Mouse (Mus musculus): ENCODE measurements at regions not wholly inside any gene's neighbourhood (a gene's known extent, or its start where the extent isn't known, plus 50 kb on each side); places are given as distances from the start of the nearest gene placed in this dataset.

DNA sequence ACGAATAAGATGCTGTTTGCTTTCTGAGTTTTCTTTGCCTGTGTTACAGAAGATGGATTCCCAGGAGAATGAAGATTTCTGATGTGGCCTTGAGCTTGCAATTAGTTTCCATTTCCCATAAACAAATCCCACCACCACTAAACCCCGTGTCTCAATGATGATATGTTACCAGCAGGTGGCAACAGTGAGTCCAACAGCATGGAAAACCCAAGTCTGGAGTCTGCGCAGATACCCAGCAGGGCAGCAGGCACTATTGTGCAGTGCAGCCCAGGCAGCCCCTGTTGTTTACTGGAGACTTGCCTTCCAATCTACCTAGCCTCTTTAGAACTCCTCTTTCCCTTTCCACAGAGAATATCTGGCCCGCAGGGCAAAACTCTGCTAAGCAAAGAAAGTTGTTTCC lies 62.7 kb downstream of the Bmp2 start:
- peak; percentile 29 to 38 for DNase-seq

DNA sequence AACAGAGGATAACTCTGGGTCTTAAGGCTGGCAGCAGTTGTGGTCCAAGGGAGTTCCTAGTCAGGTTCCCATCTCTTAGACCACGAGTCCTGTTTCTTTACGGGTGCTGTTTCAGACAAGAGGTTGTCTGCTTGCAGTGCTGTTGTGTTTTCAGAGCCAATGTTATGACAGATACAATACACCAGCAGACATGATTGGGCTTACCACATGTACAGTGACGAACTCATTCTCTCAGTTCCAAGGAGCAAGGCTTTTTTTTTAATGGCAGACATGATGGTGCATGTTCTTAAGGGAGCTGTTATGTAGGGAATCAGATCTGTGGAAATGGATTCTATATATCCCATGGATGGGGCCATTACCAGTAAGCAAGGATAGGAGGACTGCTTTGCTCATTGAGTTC lies 63.3 kb downstream of the Bmp2 start:
- no peak for DNase-seq

DNA sequence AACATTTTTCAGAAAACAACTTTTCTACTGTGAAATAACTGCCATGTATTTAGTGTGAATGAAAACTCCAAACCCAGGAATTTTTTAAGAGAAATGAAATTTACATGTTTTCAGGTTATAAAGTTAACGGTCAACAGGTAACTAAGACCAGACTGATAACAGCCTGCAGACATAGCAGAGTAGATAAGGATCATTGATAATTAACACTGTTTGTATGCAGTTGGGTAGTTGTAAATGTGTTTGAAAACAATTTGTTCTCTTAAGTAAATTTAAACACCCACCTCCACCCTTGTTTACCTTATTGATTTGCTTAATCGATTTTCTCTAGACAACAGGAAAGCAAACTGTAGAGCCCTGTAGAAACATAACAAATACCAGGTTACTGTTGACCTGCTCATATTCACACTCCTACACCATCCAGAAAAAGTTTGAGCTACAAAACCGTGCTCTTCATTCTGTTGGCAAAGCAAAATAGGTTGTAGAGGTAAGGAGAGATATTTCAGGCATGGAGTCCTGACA lies 65.4 kb downstream of the Bmp2 start:
- no peak for DNase-seq

DNA sequence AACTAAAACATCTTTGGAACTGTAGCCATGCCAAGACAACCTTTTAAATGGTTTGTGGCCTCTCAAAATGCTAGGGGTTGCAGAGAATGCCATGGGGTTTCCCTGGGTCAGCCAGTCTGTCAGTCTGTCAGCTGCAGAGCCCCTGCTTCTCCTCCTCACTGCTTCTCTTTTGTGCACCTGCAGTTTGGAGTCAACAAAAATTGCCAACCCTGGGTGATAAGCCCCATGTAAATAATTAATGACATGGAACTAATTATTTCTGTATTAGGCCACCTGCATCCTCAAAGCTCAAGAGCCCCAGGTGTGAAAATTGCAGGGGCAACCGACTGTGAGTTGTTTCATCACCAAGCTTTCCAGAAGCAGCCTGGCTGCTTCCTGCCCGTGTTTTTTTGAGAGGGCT lies 70.6 kb downstream of the Bmp2 start:
- DNase-seq = no peak

DNA sequence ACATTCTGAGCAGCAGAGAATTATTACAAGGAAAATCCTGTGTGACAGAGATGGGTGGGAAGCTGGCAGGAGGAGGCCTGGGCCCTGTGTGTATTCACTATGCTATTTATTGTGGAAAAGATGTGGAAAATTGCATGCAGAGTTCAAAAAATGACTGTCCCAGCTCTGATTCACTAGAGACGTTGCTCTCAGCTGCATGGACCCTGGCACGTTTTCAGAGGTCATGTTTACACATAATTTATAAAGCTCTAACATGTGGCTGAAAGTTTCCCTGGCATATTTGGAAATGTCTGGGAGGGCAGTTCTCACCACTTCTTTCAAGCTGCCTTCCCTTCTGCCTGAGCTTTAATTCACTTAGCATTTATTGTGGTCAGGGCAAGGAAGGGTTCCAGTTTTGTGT lies 73.6 kb downstream of the Bmp2 start:
- peak; percentile 38 to 39 for DNase-seq

DNA sequence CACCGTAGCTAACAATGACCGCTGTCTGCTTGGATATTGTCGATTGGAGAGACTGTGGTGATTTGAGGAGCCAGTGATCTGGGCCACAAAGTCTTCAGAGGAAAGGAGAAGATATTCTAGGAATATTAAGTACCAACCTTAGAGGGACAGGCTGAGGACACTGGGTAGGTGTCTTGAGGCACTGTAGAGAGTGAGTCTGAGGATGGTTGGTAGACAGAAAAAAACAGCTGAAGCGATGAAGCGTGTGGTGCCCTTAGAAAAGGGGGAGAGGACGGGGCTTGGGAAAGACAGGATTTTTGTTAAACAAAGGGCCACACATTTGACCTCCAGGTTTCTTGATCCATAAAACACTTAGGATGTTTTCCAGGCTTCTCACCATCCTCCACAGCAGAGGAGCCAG lies 76.9 kb downstream of the Bmp2 start:
- DNase-seq = no peak

DNA sequence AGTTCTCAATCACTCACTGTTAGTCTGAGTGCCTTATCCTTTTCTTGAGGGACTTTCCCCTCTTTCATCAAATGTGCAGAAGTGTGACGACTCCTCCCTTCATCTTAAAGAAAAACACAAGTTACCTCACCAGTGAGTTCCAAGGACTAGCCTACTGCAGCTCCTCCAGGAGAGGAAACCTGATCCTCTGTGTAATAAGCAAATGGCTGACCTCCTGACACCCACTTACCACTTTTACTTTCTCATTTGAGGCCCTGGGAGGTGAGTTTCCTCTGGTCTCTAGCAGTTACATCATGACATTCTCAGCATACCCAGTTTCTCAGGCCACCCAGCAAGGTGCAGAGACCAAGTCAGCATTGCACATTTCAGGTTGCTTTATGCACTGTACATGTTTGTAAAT lies 83.5 kb downstream of the Bmp2 start:
- no peak for DNase-seq

DNA sequence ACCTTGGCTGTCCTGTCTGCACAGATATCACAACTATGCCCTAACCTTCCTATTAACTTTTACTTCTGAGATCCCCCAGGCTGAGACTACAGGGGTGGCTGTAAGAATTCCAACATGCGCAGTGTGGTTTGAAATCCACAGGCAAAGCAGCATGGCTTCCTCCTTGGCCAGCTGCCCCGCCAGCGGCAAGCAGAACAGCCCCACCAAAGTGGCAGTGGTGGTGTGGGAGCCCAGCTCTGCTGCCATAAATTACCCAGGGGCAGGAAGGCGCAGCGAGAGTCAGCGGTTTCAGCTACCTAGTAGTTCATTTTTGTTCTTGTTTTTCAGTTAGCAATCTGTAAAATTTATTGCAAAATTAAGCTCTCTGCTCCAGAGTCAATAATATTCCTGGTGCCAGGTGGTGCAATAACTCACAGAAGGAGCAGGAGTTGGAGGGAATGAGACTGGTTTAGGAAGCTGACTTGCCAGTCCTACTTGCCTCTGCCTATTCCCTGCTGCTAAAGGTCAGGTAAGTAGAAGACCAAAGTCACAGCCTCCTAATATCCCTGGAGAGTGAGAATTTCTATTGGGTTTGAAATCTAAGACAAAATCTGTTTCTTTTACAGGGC lies 98.0 kb downstream of the Bmp2 start:
- peak in 1 of 2 experiments; percentile 2 for DNase-seq

DNA sequence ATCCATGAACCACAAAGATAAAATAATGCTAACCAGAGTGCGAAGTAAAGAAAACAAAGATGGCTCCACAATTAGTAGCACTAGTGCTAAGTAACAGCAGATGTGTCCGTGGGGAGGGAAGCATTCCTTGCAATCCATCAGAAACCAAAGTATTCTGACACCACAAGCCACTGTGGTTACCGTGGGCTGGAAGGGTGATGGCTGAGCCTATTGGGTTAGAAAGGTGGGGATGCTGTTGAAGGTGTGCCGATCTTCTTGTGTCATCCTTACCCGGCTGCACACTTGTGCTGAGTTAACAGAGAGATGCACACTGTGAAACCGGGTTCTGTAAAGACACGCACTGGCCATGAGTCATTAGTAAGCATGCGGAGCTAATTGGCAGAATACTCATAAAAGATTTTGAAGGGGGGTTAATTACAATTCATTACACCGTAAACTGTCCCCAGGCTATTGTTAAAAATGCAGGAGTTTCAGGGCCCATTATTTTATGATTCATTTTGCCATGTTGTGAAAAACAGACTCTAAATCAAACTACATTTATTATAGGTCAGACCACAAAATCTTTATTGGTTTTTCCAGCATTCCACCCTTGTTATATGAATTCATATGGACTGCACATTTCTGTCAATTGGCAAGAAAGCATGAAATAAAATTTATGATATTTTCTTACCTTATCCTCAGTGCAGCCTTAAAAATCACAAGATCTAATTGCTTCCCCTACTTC lies 114.5 kb downstream of the Bmp2 start:
- no peak for DNase-seq

DNA sequence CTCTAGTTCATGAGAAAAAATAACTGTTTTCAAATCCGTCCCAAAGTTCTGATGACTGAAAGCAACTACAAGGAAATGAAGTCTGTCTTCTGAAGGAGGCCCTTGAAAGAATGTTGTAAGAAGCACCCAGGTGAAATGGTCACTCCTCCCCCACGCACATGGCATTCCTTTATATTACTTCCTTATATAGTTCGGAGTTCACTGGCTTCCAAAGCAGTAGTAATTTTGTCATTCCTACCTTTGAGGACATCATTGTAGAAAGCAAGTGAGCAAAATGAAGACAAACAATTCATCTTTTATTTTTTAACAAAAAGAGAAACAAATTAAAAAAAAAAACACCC lies 115.1 kb downstream of the Bmp2 start:
- DNase-seq = no peak

DNA sequence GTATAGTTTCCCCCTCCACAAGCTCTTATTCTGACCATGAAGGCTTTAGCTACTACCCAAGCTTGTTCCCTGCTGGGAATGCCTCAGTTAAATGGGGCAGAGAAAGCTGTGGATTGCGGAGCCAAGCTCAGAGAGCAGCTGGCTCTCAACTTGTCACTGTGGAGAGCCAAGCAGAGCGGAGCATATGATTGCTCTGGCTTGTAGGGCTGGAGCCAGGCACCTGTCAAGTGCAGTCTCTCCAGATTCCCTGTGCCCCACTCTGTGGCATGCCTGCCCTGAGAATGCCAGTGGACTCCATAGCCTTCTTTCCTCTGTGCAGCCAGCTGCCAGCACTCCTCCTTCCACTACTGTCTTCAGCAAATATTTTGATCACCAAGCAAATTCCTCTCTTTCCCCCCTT lies 117.9 kb downstream of the Bmp2 start:
- DNase-seq = no peak

DNA sequence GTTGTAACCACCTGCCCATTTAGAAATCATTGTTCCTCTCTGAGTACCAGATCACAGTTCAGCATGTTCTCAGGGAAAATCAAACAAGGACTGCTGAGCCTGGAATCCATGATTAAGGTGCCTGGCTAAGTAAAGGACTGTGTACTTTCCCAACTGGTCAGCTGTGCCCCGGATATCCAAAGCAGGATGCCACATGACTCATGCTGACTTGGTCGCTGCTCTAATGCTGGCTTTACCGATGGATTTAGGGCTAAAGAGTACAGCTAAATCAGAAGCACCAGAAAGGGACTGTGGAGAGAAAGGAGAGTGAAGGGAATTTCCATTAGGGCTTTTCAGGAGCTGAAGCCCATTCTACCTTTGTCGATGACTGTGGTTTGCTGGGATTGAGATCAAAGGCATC lies 119.6 kb downstream of the Bmp2 start:
- DNase-seq = peak in 1 of 2 experiments; percentile 8

DNA sequence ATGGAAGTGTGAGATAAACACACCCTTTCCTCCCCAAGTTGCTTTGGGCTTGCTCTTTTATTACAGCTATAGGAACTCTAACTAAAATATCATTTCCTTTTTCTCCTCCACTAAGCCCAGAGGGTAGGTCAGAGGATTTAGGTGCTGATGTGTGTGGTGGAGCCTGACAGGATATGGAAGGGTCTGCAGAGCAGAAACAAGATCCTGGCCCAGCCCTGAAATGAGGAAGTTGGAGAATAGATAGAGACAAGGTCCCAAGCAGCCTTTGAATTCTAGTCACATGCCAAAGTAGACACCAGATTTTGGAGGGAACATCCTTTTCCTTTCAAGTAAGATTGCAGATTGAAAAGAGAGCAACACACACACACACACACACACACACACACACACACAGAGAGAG lies 132.4 kb downstream of the Bmp2 start:
- DNase-seq = no peak

DNA sequence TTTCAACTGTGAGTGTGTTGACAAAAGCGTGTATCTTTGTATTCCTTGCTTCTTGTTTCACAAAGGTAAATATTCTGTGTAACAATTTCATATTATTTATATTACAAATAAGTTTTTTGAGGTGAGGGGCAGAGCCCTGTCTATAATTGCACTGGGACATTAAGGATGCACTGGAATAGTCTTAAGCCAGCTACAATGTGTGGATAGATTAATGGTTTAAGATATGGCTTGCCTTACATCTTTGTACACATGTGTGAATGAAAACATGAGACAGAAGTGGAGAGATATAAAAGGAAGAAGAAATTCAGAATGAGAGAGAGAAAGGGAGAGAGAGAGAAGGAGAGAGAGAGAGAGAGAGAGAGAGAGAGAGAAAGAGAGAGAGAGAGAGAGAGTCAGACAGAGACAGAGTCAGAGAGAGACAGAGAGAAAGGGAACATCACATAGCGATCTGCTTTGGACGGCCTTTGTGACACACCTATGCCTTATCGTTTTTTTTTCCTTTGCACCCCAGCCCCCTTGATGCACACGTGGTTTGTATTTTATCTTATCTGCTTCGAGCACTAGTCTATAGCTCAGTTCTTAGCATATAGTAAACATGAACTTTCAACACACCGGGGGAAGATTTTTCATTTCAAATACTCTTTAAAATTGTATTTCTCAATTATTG lies 136.3 kb downstream of the Bmp2 start:
- DNase-seq = no peak

DNA sequence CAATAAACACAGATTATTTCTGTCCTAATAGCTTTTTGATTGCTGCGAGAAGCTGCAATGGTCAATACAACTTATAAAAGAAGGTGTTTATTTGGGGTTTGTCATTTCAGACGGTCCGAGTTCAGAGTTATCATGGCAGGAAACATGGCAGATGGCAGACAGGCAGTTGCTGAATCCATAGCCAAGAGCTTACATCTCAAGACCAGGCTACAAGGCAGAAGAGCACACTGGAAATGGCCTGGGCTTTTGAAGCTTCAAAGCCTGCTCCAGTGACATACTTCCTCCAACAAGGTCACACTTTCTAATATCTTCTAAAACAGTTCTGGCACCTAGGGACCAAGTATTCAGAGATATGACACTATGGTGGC lies 136.8 kb downstream of the Bmp2 start:
- no peak for DNase-seq

DNA sequence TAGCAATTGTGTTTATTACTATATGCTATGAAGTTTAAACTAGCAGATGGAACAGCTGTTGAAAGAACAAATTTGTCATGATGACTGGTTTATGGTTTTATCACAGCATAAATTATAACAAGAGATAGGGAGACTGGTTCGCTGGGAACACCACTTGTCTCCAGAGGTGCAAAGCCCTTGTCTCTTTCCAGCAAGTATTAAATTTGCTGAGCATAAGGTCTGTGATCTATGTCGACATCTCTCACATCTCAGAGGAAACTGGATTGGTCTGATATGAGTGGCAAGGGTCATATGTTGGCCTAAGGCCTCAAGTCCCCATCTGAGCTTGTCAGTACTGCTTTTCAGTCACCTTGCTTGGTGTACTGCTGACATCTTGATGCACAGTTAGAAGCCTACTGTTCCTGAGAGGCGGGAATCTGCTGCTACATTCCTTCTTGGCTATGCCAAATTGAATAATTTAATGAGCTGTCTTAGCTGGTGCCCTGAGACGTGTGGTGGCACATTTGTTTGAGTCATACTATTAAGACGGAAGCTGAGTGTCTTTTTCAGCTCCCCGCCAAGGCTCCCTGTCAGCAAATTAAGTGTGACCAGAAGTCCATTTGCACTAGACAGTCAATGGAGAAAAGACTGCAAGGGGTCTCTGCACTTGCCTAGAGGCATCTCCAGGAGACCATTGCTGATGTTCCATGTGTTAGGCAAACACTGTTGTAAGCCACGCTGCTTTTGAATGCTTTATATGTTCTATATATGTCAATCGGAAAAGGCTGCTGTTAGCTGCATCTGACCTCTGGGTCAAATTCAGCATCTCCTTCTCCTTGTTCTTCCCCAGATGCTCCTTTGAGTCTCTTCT lies 157.0 kb downstream of the Bmp2 start:
- DNase-seq = no peak

DNA sequence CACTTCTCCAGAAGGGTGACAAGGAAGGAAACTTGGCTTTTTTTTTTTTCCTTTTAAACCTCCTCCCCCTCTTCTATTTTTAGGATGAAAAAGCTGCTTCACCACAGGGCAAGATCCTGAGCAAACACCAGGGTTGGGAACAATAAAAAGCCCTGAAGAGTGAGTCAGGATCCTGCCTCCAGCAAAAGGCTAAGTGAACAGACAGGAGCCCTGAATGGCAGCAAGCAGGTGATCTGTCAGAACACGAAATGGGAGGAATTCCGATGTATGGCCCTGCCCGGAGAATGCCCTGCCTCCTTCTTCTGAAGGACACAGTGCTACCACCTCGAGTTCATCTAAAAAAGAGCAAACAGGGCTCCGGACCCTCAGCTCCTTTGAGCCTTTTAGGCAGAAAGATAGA lies 164.3 kb downstream of the Bmp2 start:
- no peak for DNase-seq

DNA sequence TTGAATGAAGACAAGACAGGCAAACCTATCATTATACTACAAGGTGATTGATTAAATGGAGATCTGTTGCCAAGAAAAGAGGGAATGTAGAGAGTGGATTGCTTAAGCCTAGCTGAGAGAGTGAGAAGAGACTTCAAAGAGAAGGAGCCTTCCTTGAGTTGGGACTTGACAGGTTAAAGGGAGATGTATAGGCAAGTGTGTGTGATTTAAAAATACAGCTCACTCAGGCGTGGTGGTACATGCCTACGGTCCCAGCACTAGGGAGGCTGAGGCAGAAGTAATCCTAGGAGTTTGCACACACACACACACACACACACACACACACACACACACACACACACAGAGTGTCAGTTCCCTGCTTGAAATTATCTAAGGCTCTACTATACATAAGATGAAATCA lies 165.1 kb downstream of the Bmp2 start:
- DNase-seq = no peak

DNA sequence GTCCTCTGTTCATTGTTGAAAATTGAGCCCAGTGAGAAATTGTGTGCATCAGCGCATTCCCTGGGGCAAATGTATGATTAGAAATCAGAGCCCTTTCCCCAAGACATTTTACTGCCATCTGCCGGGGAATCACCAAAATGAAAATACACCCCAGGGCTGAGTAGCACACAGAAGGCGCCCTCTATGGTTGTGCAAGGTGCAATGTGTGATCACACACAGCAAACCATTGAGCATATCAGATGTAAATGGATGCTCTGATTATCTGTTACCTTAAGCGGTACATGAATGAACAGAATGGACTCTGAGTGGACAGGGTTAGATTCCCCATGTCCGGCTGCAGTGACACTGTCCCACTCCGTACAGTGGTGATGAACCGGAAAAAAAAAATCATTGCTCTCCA lies 172.4 kb downstream of the Bmp2 start:
- peak; percentile 31 to 55 for DNase-seq

DNA sequence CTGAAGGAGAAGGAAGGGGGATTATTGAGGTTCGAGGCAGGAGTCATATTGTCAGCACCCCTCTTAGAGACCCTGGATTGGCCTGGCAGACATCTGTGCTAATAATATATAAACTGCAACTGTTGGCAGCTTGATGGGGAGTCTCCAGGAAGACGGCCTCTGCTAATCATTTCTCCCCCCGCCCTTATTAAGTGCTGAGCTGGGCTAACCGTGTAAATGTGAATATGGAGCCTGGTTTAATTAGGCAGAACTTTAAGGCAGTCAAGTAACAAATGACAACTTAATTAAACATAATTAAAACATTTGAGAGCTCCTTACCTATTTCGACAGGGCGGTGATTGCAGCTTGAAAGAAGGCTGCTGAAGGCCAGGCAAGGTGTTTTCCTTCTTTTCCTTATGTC lies 172.8 kb downstream of the Bmp2 start:
- no peak for DNase-seq

DNA sequence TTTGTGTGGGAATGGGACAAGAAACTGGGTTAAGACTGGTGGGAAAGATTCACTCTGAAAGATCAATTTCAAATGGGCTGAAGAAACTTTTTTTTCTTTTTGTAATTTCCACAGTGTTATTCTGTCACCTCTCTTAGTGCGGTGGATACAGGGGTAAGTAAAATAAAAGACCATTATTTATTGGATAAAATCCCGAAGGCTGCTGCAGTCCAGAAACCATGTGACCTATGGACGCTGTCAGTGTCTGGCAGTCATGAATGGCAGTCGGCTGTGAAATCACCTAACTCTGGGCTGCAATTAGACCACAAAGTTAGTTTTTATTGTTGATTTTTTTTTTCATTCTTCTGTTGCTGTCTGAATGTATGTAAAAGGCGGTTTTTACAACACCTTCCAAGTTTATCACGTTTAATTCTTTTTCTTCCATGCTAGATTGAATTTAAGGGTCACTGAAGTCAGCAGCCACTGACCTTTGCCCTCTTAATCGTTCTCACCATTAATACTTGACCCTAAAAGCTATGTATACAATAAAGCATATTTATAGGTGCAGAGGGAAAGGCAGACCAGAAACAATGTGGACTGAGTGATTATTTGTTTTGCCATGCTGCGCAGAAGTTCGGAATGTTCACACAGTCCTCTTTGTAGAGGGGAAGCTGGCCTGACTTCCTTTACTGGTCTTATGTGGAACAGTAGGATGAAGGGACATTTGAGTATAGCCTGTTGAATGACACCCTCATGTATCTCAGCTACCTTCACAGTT lies 182.7 kb downstream of the Bmp2 start:
- no peak for DNase-seq

DNA sequence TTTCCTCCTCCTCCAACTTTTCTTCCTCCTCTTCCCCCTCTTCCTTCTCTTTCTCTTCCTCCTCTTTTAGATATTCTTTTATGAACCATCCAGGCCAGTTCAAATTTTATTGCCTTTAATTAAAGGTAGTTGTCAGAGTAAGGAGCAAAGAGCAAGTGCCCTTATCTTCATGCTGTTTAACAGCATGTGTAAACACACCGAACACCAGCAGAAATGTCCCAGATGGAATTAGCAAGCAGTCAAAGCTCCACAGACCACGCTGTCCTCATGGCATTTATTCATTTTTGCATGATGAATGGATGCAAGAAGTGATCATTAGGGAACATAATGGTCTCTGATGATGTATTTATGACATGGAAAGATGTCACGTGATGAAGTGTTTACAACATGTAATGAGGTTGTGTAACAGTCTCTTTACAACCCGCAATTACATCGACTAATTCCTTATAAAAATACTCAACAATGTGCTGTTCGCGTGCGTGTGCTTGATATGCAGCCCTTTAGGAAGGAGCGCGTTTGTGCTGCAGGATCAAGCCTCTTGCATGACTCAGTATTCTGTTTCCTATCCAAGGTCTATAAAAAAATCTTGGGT lies 187.0 kb downstream of the Bmp2 start:
- no peak for DNase-seq

All from adrenal gland, postnatal 36 days (tissue).